Mouse (Mus musculus): ENCODE results near the gene Tmem14c.

- no peak for TF ChIP-seq CTCF (IDR thresholded peaks at IDR 0.05; ENCODE audit: low read depth, low read length)
- no peak for TF ChIP-seq POLR2A (IDR thresholded peaks at IDR 0.05; ENCODE audit: borderline replicate concordance, low read depth, low read length)
These were observed 1.7 kb downstream of the Tmem14c start for GRCm38 (mm10) chr13:41017832-41018231.
